Mouse (Mus musculus) telencephalon, adult 2 months (tissue): ENCODE data around the gene Adra2b.

Experiments used
- DNase-seq: peaks from one replicate; pipeline ENCODE4 v3.0.0-alpha.2; 2011; ENCODE audit warnings: low read depth, low spot score

Adra2b gene

DNA sequence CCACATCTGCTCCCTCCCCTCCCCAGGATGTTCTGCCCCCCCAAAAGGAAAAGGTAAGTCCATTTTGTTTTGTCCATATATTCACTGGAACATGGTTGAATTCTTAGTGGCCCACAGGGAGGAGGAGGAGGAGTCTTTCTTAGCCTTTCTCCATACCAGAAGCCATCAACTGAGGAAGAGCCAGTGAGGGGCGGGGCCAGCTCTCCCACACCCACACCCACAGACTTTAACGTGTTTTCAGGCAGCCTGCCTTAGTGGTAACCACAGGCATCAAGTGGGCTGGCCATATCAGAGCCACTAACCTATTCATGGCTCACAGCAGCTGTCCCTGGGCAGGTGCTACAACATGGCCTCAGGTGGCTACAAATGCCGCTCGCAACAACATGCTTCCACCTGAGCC, 24.2 kb upstream of the Adra2b start:
- no peak for DNase-seq

DNA sequence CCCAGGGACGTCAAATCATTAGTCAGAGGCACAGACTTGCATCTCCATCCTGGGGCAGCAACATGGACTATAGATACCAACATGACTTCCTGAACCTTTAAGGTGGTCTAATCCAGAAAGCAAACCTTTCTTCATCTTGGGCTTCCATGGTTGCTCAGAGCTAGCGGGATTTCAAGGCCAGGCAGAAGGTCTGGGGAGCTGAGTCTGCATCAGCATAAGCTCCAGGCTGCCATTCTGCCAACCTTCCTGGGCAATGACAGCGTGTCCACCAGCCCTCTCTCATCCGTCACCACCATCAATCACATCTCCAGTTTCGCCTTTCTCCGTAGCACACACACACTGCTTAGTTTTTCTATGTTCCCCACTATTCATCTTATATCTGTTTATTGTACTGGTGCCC, 23.7 kb upstream of the Adra2b start:
- DNase-seq, result no peak

DNA sequence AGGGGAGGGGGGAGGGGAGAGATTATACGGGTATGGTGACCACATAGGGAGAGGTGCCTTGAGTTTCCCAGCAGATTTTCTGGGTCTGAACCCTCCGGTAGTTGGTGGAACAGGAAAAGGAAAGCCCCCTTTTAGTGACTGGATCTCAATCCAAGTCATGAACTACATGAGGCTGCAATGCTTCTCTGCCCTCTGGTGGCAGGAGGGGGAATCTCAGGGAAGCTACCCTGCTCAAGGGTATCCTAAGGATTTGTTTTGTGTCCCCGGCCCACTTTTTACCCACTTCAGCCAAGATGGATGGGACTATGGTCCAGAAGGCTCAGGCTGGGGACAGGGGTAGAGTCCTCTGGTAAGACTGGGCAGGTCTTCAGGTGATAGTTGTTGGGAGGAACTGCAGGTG, 21.8 kb upstream of the Adra2b start:
- DNase-seq, result no peak

DNA sequence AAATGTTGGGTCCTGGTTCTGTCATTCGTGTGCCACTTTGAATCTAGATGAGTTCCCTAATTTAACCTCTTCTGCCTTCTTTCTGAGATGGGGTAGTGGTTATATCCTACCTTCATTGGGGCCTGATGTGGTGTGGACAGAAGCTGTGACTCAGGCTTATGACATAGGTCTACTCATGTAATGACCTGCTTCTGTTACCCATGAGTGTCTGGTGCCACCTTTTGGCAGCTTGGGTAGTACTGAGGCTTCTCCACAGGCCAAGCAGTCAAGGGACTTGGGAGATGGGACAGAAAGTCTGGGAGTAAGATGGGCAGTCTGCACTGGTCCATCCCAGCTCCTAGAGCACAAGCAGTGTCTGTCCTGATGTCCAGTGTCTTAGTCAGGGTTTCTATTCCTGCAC, 16.7 kb upstream of the Adra2b start:
- no peak for DNase-seq

DNA sequence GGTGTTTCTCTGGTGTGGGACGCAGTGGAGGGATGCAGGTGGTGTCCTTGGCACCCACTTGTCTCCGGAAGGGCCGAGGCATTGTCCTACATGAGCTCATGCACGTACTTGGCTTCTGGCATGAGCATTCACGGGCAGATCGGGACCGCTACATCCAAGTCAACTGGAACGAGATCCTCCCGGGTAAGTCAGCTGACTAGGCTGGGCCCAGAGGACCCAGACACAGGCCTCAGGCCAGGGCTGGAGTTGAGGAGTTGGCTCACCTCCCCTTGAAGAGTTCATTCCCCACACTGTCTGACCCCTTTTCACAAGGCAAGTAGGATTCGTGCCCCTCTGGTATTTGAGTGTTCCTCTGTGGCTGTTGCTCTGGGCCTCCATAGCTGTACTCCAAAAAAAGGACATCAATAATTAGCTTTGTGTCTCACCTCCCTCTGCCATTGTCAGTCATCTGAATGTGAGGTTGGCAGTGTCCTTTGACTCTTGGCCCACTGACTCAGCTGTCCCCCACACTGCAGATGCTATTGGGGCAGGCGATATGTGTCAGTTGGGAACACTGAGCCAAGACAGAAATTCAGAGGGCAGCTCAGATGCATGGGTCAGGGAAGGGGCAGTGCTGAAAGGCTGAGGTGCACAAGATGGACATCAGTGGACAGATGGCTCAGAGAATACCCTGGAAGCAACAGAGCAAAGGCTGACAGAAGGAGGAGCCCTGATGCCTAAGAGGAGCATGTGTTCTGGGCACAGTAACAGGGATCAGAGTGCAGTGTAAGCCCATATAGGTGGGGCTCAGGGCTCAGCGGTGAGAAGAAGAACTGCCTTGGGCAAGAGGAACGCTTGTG, 15.6 kb upstream of the Adra2b start:
- DNase-seq, result no peak

DNA sequence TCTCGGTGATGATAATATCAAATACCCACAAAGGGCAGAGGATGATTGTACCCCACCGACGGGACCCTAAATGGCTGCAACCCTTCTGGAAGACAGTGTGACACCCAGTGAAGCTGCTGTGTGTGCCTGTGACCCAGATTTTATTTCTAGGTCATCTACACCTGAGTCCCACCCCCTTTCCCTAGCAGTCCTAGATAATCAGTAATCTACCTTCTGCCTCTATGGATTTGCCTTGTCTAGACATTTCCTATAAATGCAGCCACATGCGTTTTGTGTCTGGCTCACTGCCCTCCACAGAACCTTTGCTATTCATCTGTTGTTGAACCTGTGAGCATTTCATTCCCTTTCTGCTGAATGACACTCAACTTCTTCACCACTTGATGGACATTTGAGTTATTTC, 9.1 kb upstream of the Adra2b start:
- DNase-seq, result no peak

DNA sequence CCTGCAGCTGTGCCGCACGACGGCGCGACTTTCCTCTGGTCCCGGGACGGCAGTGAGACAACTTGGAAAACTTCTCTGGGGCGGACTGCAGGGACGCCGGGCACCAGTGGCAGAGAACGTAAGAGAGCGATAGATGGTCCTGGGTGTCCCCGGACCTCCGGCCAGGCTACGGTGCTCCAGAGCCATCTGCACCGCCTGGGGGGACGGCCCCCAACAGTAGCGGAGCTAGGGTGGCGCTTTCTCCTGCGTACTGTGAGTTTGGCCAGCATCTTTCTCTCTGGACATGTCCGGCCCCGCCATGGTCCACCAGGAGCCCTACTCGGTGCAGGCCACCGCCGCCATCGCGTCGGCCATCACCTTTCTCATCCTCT, 259 bp downstream of the Adra2b start:
- no peak for DNase-seq

DNA sequence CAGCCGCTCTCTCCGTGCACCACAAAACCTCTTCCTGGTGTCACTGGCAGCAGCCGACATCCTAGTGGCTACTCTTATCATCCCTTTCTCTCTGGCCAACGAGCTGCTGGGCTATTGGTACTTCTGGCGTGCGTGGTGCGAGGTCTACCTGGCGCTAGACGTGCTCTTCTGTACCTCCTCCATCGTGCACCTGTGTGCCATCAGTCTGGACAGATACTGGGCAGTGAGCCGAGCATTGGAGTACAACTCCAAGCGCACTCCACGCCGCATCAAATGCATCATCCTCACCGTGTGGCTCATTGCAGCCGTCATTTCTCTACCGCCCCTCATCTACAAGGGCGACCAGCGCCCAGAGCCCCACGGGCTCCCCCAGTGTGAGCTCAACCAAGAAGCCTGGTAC, 688 bp downstream of the Adra2b start:
- DNase-seq, result no peak

DNA sequence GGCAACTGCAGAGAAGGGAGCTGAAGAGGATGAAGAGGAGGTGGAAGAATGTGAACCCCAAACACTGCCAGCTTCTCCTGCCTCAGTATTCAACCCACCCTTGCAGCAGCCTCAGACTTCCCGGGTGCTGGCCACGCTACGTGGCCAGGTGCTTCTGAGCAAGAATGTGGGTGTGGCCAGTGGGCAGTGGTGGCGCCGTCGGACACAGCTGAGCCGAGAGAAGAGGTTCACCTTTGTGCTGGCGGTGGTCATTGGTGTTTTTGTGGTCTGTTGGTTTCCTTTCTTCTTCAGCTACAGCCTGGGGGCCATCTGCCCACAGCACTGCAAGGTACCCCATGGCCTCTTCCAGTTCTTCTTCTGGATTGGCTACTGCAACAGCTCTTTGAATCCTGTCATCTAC, 1.4 kb downstream of the Adra2b start:
- DNase-seq, result no peak

DNA sequence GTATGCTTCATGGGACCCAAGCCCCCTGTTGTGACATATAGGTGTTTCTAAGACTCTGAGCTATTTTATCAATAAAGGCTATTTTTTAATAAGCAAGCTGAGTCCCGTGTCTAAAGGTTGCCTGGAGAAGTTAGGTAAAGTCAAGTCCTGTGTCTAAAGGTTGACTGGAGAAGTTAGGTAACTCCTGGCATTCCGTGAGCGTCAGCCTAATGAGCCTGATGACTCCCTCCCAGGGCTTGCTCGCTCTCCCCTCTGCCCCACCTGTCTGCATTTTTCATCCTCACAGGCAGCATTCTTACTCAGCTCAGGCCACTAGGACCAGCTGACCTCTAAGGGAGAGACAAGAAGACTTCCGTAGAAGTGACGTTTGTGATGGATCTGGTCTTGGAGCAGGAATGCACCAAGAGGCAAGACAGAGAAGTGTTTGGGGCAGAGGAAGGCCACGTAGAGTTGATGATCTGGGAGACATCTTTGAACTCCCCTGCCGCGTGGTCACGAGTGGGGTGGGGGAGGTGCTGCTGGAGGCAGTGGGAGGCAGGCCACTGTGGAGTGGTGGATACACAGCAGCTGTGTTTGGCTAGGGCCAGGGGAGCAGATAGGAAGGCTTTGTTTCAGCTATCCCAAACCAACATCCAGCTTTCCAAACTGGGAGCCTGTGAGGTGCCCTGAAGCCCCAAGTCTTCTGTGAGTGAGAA, 4.3 kb downstream of the Adra2b start:
- DNase-seq, result no peak

DNA sequence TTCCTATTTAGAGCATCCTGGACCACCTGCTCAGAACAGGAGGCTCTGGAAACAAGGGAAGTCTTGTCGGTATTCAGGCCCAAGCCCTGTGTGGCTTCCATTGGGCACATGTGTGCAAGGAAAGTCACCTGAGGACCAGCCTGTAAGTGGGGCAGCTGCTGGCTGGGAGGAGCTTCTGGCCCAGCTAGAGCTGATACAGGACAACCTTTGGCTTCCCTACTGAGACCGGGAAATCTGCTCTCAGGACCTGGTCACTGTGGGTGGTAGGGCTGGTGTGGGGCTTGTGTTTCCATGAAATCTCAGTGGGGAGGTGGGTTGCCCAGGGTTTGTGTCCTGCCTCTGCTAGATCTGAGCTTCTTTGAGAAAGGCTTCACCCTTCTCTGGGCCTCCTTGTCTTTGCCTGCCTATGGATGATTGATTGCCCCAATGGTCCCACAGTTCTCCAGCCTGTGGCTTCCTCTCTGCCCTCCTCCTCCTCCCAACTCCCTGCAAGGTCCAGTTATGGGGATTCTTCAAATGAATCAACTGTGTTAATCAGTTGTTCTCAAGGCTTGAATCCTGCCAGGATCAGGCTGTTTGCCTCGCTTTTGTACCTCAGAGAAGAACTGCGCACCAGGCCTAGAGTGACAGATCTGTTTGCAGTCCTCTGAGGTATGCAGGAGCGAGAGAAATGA, 6.8 kb downstream of the Adra2b start:
- DNase-seq, result no peak

DNA sequence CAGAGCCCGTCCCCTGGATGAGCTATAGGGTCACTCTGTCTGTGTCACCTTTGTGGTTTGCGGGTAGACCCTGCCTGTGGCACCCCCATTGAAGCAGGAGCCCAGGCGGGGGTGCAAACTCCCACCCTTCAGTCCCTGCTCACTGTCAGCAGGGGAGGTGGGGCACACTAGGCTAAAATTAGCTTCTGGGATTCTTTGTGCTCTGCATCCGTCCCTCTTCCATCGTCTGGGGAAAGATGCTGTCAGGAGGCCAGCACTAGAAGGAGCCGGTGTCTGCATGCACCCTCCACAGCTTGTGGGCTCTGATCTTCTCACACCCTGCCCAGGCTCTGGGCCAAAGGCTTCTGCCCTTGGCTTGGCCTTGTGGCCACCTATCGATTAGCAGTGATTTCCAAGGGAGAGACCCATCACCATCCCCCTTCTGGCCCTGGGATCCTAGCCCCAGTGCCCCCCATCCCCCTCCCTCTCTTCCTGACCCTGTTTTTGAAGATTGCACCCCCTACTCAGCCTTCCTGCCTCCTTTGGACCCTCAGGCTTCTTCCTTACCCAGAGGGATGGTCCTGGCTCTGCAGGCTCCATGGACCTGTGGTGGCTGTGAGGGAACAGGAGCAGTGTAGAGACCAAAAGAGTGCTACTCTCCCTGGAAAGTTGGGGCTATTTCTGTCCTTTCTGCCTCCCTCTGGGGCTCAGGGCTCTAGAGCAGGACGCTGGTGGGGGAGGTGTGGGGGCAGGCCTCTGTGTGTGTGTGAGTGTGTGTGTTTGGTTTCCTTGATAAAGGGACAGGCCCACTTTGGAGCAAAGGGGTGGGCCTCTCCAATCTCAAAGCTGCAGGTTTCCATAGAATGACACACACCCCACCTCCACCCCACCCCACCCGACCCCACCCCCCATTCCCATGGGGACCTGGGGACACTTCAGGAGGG, 7.8 kb downstream of the Adra2b start:
- DNase-seq, result no peak

DNA sequence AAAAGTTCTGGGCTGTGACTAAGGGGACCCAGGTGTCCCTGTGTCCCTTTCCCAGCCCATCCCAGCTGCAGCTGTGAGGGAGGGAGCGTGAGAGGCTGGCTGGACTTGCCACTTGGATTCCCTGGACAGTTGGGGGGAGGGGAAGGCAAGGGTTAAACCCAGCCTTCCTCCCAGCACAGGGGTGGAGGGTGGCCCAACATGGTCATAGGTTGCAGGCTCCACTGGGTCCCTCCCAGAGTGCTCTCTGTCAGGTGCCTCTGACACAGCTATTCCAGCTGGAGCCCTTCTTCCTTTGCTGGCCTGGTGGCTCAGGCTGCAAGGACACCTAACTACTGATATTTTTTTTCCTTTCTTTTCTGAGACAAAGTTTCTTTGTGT, 8.5 kb downstream of the Adra2b start:
- no peak for DNase-seq

DNA sequence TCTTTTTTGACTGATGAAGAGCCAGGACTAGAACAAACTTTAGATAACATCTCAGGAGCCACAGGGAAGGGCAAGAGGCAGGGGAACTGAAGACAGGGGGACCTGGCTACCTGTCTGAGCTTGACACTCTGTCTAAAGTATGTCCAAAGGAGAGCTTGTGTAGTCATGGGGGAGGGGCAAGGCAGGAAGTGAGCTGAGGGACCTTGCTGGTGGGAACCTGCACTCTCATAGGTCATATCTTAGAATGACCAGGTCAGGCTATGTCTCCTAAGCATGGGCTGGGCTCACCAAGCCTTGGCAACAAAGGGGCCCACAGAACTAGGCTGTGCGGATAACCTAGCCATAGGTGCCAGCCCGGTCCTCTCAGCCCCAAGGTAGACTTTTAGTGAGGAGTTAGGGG, 9.1 kb downstream of the Adra2b start:
- DNase-seq, result no peak

DNA sequence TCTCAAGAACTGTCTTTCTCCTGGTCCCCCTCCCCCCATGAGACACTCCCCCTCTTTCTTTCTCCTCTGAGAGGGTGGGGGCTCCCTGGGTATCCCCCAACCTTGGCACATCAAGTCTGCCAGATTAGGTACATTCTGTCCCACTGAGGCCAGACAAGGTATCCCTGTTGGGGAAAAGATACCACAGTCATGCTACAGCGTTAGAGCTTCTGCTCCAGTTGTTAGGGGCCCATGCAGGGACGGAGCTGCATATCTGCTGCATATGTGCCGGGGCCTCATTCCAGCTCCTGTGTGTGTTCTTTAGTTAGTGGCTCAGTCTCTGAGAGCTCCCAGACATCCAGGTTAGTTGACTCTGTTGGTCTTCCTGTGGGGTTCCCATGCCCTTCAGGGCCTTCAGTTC, 11.1 kb downstream of the Adra2b start:
- no peak for DNase-seq

DNA sequence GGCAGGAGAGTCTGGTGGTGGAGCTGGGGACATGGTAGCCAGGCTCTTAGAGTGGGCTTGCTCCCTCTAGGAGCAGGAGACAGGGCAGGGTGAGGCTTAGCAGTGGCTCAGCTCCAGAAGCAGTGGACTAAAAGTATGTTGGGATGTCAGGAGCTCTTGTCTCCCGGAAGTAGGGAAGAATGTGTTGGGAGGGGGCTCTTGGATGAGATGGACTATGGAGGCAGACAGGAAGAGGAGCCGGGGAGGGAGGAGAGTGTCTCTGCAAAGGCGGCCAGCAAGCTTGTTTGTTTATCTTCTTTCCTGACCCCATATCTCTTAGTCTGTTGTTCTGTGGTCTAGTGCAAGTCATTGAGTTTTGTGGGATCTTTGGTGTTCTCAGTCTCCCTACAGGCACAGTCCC, 12.1 kb downstream of the Adra2b start:
- no peak for DNase-seq

DNA sequence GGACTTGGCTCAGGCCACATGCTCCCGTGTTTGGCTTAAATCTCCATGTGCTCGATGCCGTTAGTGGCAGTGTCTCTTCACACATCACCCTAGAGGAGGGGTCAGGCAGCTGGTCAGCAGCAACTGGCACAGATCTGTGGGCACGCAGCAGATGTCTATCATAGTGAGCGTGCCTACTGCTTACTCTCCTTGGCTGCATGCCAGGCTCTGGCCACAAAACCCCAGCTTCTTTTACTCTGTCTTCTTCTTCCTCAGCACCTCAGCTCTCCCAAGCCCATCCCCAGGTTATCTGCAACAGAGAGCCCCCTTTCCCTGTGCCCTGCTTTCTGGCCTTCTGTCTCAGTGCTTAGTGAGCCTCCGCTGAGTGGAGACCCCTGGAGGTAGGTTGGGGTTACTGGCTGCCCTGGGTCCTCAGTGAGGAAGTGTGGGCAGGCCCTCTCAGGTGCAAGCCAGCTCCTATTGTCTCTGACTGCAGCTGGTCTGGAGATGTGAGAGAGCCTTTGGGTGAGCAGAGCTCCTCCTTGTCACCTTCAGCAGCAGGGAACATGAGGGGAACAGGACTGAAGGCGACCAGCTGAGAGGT, 12.8 kb downstream of the Adra2b start:
- no peak for DNase-seq

DNA sequence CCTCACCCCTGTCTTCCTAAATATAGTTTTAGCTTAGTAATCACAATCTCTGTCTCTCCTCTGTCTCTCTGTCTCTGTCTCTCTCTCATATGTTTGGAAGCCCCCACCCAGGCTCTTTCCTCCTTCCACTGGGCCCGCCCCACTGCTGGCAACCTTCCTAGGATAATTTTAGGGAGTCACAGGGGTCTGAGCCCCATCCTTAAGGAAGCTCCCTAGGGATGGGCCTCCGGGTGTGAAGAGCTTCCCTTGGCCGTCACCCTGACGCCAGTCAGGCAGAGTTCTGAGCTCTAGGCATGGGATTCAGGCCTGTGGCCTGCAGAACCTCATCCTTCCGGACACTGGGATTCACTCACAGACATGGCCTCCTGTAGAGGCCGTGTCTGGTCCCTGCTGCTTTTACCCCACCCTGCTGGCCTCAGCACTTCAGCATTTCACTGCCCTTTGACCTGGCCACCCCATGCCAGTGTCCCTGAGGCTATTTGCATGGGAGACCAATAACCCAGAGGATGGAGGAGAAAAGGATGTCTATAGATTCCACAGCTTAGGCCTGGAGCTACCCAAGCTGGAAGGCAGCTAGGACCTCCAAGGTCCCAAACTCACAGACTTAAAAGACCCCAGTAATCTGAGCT, 13.5 kb downstream of the Adra2b start:
- no peak for DNase-seq

DNA sequence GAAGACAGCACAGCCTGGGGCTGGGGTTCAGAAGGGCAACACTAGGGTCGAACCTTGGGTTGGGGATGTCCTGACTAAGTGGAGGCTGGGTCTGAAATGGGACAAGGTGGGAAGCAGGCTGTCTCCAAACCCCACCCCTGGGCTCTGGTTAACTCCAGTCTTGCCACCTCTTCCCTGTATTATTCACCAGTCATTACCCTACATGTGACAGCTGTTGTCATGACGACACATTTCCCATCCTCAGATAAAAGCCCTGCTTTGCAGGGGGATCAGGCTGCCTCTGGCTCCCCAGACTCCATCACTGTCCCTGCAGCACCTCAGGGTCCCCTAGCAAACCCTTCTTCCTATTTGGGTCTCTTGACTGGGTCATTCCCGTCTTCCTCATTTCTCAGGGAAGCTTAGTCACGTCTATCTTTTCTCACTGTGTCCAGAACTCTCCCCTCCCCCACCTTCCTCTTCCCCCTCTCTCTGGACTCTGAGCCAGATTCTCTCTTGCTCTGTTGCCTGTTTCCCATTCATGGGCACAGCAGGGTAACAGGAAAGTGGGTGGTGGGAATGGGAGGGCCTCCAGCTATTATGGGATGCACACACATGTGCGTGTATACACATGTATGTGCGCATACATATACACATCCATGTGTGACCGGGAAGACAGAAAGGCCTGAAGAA, 15.1 kb downstream of the Adra2b start:
- DNase-seq, result no peak

DNA sequence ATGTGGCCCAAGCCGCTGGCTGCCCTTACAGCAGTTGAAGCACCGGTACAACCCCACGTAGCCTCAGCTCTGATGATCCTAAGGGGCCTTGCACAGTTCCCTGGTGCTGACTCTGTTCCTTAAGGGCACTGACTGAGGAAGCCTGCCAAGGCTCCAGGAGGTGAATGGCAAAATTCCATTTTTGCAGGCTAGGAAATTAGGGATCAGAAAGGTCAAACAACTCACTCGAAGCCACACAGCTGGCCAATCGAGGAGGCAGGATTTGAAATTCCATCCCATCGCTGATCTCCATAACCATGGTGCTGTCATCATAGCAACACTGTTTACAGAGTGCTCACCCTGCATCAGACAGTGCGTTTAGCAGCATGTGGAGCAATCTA, 15.6 kb downstream of the Adra2b start:
- no peak for DNase-seq

DNA sequence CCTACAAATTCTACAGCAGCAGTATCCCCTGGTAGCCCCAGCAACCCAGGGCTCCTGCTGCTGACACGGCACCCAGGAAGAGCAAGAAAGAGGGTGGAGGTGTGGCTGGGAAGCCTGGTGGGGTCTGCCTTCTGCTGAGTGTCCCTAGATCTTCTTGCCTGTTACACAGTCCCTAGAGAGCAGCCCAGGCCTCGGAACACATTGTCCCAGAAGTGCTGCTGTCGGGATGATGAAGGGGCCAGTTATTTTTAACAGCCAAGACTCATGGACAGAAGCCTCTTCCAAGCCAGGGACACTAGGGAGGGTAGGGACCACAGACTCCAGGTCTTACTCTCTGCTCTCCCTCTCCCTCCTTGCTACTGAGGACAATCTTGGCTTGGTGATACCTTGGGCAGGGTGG, 16.2 kb downstream of the Adra2b start:
- no peak for DNase-seq
